Mouse (Mus musculus): ENCODE measurements around the gene Arhgef40. TPM values are rescaled to one million over a fixed set of nuclear protein-coding genes. Genes with fewer than 3 reads are reported as not detected.

Gene Arhgef40
- polyA plus RNA-seq, 1 experiment: 44.4 TPM

DNA sequence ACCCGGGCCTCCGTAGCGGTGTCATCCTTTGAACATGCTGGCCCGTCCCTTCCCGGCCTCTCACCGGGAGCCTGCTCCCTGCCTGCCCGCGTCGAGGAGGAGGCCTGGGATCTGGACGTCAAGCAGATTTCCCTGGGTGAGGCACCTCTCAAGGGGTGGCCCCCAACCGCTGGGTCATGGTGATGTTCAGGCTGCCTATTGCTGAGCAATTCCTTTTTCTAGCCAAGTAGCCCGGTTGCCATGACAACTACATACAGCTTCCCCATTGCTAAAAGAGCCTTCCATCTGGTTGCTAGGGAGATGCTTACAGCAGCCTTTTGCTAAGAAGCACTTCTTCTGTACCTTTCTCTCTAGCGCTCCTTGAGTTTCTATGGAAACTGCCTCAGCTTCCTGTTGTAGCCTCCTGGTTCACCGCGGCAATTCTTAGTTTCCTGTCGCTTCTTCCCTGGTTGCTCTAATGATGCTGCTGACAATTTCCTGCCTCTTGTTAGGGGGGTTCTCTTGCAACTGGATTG lies 19.5 kb downstream of the Arhgef40 start:
- DNase-seq (ENCODE audit: low spot score): no peak

GRCm38 (mm10) chr14:52005141-52005540 lies 20.6 kb downstream of the Arhgef40 start:
- DNase-seq (ENCODE audit: low spot score): no peak

- DNase-seq (ENCODE audit: low spot score): no peak
Measured at GRCm38 (mm10) chr14:52005616-52006015, 21.1 kb downstream of the Arhgef40 start.

- no peak for DNase-seq (ENCODE audit: low spot score)
Measured at GRCm38 (mm10) chr14:52006241-52006640, 21.7 kb downstream of the Arhgef40 start.

DNA sequence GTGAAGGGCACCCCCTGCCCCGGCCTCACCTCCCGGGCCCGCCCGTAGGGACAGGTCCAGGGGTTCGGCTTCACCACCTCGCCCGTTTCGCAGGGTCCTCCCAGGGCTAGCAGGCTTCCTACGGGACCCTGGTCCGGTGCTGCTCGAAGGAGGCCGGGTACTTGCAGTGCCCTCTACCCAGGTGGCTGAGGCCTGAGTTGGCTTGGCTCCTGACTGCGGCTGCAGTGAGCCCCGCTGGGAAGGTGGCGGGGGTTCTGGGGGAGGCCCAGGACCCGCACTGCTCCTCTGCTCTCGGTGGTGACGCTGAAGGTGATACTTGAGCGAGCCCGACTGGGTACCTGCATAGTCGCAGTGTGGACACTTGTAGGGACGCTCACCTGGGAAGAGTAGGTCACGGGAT lies 22.3 kb downstream of the Arhgef40 start:
- no peak for DNase-seq (ENCODE audit: low spot score)

DNA sequence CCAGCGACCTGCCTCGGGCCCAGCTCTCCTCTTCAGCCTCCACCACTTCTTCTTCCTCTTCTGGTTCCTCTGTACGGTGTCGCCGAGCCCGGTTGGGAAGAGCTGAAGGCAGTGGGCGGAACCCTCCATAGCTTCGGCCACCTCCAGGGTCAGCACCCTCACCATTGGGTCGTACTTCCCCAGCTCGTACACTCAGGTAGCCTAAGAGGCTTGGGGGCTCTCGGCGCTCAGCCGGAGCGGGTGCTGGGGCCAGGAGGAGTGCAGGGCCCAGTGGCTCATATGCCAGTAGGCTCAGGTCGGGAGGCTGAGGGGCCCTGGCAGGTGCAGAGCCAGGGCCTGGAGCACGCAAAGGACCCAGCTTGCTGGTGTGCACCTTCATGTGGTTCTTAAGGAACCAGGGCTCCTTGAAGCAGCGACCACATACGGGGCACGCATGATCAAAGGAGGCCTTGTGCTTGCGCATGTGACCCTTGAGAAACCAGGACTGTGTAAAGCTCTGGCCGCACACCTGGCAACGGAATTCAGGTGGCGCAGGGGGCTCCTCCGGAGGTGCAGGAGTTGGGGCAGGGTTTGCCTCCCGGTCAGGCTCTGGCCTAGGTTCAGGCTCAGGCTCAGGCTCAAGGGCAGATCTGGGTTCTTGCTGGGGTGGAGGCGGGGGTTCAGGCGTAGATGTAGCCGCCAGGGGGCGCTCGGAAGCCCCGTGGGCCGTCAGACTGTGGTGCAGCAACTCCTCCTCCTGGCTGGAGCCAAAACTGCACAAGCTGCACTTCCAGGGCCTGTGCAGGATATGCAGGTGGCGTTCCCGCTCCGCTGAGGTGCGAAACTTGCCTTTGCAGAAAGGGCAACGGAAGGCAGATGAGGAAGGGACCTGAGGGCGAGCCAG lies 24.0 kb downstream of the Arhgef40 start:
- peak; percentile 87 for DNase-seq (ENCODE audit: low spot score)

DNA sequence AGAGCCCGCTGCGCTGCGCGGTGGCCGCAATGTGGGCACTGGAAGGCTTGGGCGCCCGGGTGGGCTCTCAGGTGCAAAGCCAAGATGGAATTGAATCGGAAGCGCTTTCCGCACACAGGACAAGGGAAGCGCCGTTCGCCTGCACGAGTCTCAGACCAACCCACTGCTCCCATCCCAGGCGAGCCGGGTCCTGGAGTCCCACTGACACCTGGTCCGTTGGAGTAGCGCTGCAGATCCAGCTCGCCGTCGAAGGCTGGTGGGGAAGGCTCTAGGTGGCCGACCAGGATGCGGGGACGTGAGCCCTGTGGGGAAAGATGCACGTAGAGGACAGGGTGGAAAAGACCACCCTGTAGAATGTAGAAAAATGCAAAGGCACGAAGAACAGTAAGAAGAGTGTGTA lies 24.8 kb downstream of the Arhgef40 start:
- no peak for DNase-seq (ENCODE audit: low spot score)

- DNase-seq (ENCODE audit: low spot score): no peak
Measured at GRCm38 (mm10) chr14:52009841-52010240, 25.3 kb downstream of the Arhgef40 start.

DNA sequence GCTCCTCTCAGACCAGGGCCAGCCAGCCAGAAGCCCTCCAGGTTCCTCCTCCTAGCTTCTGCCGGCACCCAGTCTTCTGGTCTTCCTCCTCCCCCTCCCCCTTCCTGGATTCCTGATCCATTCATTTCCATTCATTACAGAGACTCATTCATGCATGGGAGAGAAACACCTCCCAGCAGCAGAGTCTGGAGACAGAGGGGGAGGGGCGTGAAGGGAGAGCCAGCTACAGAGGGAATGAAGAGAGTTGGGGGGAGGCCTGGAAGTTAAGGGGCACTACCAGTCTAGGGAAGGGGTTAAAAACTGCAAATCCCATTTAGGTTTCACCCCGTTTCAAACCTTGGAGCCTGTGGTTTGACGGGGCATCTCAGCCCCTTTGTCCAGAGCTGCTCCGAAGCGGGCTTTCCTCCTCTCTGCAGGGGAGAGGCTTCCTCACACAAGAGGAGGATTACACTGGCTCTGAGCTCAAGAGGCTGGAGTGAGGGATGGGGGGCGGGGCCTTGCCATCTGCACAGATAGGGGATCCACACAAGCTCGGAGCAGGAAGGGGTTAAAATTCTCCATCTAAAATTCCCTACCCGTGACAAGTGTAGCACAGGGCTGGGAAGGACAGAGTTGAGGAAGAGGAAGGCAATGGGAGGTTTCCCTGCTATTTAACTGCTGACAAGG lies 26.1 kb downstream of the Arhgef40 start:
- no peak for DNase-seq (ENCODE audit: low spot score)

DNA sequence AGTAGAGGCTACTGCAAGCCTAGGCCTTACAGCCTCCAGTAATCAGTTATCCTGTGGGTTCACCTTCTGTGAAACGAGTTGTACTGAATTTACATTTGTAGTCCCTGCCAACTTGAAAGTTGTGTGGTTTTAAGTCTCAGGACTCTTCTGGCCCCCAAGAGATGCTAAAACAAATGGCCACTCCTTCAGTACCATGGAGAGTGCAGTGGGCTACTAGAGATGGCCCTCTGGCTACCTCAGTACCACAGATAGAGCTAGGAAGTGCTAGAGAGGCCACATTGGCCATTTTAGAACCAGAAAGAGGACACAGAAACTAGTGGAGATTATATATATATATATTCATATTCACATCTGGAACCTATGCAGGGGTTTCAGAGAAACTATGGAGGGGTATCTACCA lies 27.2 kb downstream of the Arhgef40 start:
- DNase-seq (ENCODE audit: low spot score): no peak

DNA sequence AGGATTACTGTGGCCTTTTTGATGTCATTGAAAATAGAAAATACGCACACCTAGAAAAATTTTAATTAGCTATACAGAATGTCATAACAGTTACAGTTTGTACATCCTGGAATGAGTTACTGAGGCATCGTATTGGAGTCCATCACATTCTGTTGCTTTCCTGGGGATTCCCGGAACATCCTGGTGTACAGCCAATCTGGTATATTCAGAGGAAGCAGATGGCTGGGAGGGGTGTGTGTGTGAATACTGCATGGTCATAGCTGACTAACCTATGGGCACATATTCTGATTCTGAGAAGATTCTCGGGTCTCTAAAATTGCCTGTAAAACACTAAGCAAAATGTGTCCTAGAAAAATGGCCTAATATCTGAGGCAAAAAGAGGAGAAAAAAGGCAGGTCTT lies 27.6 kb downstream of the Arhgef40 start:
- DNase-seq (ENCODE audit: low spot score): no peak

DNA sequence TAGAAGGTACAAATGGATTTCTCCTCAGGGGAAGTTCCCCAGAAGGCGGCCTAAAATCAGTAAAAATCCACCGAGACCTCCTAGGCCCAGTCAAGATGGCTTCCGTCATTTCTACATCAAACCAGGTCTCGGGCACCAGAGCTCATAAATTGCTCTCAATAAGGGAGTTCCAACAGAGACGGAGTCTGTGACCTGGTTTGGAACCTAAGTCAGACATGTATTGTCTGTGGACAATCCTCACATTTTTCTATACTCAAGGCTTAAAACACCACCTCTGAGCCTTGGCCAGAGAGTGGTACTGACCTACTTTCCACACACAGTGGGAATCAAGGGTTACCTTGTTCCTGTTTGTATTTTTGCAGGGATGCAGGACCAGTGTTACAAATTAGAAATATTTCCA lies 28.0 kb downstream of the Arhgef40 start:
- DNase-seq (ENCODE audit: low spot score): no peak

DNA sequence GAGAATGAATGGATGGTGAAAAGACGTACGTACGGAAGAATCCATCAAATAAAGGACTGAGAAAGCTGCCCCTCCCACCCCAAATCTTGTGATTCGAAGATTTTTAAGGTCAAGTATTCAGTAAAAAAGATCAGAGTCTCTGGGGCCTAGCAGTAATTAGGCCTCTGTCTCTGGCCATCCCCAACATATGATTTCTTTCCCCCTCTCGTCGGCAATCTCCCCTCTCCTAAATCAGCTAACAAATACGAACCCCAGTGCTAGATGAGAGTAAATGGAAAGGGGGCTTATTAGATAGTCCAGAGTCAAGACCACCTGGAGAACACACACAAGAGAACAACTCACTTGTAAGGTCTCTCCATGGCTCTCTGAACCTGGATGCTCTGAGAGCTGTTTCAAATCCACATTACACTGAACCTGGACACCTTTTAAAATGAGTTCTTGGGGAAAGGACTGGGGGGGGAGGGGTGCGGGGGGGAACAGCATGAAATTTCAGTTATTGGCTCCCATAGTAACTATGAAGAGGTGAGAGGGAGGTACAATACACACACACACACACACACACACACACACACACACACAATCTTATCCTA lies 28.6 kb downstream of the Arhgef40 start:
- DNase-seq (ENCODE audit: low spot score): no peak

DNA sequence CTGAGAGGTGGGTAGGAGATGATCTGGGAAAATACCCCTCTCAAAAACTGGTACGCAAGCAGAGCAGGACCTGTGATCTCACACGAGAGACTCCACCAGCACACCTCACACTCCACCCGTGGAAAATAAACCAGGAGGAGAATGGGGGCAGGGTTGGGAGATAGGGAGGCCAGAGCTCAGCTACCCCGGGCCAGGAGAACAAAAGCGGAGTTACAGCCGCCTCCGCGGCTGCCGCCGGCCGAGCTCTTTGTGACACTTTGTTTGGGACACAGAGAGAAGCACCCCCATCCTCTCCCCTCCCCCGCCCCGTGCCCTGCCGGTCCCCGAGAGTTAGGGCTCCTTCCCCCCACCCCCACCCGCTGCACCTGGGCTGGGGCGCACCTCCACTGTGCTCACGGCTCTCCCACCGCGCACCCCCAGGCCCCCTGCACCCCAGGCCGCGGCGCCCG lies 29.3 kb downstream of the Arhgef40 start:
- DNase-seq (ENCODE audit: low spot score): no peak

DNA sequence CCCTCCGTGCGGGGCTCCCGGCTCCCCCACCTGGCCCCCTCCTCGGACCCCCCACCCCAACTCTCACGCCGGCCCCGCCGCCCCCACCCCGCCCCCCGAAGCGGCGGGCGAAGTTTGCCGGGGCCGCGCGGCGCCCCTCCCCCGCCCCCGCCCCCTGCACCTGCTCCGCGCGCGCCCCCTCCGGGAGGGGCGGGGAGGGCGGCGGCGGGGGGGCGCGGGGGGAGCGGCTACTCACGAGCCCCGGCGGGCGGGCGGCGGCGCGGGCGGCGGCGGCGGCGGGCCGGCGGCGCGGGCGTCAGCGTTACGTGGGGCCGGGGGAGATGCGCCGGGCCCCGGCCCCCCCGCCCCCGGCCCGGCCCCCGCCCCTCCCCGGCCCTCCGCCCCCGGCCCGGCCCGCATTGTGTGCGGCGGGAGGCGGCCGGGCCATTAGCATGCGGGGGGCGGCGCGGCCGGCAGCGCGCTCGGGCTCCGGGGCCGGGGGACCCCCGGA lies 29.8 kb downstream of the Arhgef40 start:
- no peak for DNase-seq (ENCODE audit: low spot score)

- DNase-seq (ENCODE audit: low spot score): no peak
Measured at GRCm38 (mm10) chr14:52014761-52015311, 30.3 kb downstream of the Arhgef40 start.

DNA sequence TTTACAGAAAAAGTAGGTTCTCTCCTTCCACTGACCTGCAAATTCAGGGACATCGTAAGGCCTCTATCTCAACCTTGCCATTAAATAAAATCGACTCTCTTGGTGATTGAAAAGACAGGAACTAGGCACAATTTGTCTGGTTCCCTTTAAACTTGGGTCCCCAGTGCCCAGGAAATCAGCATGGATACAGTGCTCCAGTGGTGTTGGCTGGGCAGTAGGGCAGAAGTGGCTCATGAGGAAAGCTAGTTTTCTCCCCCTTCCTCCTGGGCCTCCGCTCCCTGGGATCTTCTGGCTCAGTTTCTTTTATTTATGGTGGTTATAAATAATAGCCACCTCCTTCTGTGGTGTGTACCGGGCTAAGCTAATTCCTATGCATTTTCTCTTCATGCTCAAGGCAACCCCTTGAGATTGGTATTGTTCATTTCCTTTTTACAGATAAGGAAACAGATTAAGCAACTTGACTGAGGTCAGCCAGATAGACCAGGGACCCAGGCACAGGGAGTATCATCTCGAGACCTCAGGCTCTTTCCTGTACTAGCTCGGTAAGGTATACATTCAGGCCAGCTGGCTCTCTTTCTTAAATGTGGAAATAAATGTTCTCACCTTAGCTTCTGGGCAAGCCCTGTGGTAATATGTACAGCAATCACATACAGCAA lies 31.1 kb downstream of the Arhgef40 start, which contains the start of gene Tmem253:
Tmem253 (plus strand) TSS at position 214 of the 656 bp plus-strand sequence.
- DNase-seq (ENCODE audit: low spot score): no peak

GRCm38 (mm10) chr14:52016625-52017405 lies 32.3 kb downstream of the Arhgef40 start:
- DNase-seq (ENCODE audit: low spot score): no peak

GRCm38 (mm10) chr14:52017662-52018061 lies 33.1 kb downstream of the Arhgef40 start:
- DNase-seq (ENCODE audit: low spot score): no peak

DNA sequence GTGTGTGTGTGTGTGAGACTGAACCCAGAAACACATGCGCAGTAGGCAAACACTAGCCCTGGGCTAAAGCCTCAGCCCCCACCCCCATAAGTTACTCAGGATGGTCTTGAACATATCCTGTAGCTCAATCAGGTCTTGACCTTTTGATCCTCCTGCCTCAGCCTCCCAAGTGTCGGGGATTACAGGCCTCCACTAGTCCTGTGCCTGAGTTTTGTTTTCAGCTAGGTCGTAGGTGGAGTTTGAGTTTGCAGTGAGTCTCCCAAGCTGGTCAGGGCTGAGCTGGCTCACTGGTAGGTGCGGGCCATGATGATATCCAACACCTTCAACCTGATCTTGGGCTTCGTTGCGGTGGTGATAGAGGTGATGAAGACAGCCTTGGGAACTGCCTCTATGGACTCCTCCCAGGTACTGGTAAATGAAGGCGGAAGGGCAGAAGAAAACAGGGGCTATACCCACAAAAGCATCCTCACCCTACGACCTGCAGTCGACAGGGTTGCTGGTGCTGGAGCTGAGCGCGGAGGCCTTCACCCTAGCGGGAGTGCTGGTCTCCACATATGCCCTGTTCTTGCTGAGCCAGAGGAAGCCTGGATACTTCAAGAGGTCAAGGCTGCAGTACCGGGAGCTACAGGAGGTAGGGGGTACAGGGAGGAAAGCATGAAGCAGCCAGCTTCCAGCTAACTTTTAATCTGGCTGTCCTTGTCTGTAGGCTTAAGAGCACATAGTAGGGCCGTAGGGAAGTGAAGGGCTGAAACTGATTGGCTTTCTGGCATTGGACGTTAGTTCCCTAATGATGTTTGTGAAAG lies 33.9 kb downstream of the Arhgef40 start:
- no peak for DNase-seq (ENCODE audit: low spot score)

All from urinary bladder, adult 2 months (tissue).